Mouse (Mus musculus) embryonic stem cell, embryonic (primary cell): ENCODE results near the gene Arl11.

Source experiments
- CTCF ChIA-PET, 4 experiments: fragments of 300-600 bp in 2 of 4; fragments of 350-600 bp in 2 of 4; sonication (Branson Sonifier 250); formaldehyde crosslinking; loops; one replicate each; lab custom pipeline; 2022; ENCODE audit warnings: inconsistent platforms in 2 of 4; lab: Charles Lee
- POLR2A ChIA-PET, 4 experiments: fragments of 300-600 bp in 2 of 4; fragments of 350-600 bp in 2 of 4; sonication (Branson Sonifier 250); formaldehyde crosslinking; loops; one replicate each; lab custom pipeline; 2022; ENCODE audit warnings: antibody characterized with exemption in 4 of 4, inconsistent platforms in 1 of 4; lab: Charles Lee

Gene Arl11

DNA sequence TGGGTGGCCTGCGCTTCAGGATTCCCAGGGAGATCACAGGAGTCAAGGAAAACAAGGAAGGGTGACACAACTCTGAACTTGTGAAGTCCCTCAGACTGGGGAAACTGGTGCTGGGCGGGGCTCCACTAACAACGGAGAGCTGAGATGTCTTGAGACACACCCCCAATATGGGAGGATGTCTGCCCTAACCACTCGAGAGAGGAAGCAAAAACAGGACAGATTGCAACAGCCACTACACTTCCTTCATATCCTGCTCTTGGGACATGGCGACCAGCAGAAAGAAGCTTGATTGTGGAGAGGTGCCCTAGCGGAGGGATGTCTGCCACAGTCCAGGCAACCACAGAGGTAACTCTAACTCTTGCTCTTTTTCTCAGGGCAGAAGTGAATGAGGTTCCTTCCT, at the start of gene Arl11:
Gene Arl11 (plus strand): TSS at position 161 of the 400 bp plus-strand sequence.
- CTCF ChIA-PET = interaction anchor here in 3 of 4 experiments (0.8 to 2.5 kb wide), 3 partner anchors 15 kb away, joined by 4 to 10 read pairs (median 10); no protein-coding TSS in a partner anchor
- POLR2A ChIA-PET = interaction anchor here in 1 of 4 experiments (0.6 to 2.9 kb wide), 5 partner anchors 10 to 1010 kb away, joined by 3 to 11 read pairs (median 3); no protein-coding TSS in a partner anchor

- CTCF ChIA-PET = interaction anchor here in 2 of 4 experiments (0.5 to 1.8 kb wide), 2 partner anchors 10 to 26 kb away, joined by 5 to 6 read pairs; no protein-coding TSS in a partner anchor
These were observed 41.6 kb upstream of the Arl11 start for GRCm38 (mm10) chr14:61267908-61268475.

GRCm38 (mm10) chr14:61274414-61275198, 34.9 kb upstream of the Arl11 start:
- POLR2A ChIA-PET = interaction anchor here in 2 of 4 experiments (1.0 to 1.4 kb wide), 6 partner anchors 15 to 42 kb away, joined by 3 to 4 read pairs (median 3); partner anchors contain the start of gene Sgcg (in 1 of the 2)
- CTCF ChIA-PET = interaction anchor here in 3 of 4 experiments (0.5 to 2.1 kb wide), 7 partner anchors 20 to 325 kb away, joined by 3 to 16 read pairs (median 8); no protein-coding TSS in a partner anchor

More at GRCm38 (mm10) chr14:61267908-61268475, 41.6 kb upstream of the Arl11 start:
- POLR2A ChIA-PET = interaction anchor here in 1 of 4 experiments (2.0 kb wide), 1 partner anchor 12 kb away, joined by 4 read pairs; no protein-coding TSS in a partner anchor

DNA sequence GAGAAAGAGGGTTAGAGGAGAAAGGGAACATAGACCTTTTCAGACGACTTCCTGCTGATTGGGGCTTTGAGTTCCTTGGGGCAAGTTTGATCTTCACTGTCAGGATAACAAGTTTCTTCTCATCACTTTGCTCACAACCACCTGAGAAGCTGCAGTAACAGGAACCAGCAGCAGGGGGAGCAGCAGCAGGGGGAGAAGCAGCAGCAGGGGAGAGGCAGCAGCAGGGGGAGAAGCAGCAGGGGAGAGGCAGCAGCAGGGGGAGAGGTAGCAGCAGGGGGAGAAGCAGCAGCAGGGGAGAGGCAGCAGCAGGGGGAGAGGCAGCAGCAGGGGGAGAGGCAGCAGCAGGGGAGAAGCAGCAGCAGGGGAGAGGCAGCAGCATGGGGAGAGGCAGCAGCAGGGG, 32.3 kb upstream of the Arl11 start:
- ChIA-PET CTCF (interaction anchor here in 3 of 4 experiments (0.6 to 2.2 kb wide), 13 partner anchors 9 to 536 kb away, joined by 3 to 11 read pairs (median 5); no protein-coding TSS in a partner anchor), POLR2A (interaction anchor here in 2 of 4 experiments (0.6 to 1.4 kb wide), 2 partner anchors 12 to 442 kb away, joined by 3 read pairs; no protein-coding TSS in a partner anchor)

DNA sequence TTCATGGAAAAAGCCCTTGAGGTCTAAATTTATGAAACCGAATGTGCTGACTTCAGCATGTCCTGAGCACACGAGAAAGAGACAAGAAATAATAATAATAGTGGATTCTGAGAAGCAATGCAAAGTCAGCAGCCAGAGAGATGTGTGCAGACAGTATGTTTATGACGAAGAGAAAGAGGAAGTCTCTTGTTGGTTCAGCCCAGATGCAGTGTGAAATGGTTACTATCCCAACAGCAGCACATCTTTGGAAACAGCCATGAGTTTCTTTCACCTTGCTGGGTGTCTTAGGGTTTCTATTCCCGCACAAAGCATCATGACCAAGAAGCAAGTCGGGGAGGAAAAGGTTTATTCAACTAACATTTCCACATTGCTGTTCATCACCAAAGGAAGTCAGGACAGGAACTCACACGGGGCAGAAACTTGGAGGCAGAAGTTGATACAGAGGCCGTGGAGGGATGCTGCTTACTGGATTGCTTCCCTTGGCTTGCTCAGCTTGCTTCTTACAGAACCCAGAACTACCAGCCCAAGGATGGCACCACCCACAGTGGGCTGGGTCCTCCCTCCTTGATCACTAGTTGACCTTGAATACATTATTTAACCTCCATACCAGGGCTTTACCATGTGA, 30.8 kb upstream of the Arl11 start:
- ChIA-PET POLR2A (no interaction called here), CTCF (no interaction called here)

GRCm38 (mm10) chr14:61288606-61289286, 20.8 kb upstream of the Arl11 start:
- CTCF ChIA-PET = interaction anchor here in 1 of 4 experiments (0.7 kb wide), 1 partner anchor 145 kb away, joined by 3 read pairs; no protein-coding TSS in a partner anchor

GRCm38 (mm10) chr14:61290664-61291063, 18.9 kb upstream of the Arl11 start:
- POLR2A ChIA-PET = no interaction called here
- CTCF ChIA-PET = no interaction called here

More at GRCm38 (mm10) chr14:61288606-61289286, 20.8 kb upstream of the Arl11 start:
- POLR2A ChIA-PET = interaction anchor here in 2 of 4 experiments (0.5 to 1.0 kb wide), 4 partner anchors 12 to 337 kb away, joined by 3 to 4 read pairs (median 3); no protein-coding TSS in a partner anchor

DNA sequence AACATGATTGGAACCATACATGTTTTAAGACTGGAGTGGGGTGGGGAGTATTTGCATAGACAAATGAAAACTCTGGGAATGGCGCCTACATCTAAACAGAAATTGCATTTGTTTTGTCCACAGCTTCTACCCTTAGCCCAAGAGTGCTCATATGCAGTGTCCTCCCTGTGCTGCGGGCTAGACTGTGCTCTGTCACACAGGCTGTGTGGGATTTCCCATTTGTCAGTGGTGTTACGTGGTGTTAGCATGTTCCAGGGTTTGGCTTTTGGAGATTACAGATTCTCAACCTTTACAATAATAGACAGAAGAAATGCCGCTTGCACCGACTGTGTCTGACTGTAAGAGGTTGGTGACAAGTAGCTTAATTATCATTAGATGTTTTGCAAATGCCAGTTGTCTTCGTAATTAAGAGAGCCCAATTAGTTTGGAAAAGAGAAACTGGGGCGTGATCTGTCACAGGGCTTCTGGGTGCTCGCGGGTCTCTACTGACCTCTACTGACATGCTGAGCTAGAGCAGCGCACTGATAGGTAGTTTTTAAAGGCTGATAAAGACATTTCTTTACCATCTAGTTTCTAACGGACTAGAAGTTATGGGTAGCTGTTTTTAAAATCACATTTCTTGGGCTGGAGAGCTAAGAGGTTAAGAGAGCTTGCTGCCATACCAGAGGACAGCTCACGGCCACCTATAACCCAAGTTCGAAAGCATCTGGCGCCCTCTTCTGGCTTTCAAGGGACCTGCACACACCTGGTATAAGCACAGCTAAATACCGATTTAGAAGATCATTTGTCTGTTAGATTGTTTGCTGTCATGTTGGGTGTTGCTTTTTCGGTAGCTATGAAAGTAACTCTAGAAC, 15.4 kb upstream of the Arl11 start:
- CTCF ChIA-PET = interaction anchor here (0.6 to 4.9 kb wide), 107 partner anchors 9 to 781 kb away, joined by 3 to 74 read pairs (median 4); partner anchors contain the start of genes Sacs (in 4 of the 4), Arl11 (in 2 of the 4), Ebpl (in 1 of the 4) and Mipep (in 1 of the 4)
- POLR2A ChIA-PET = interaction anchor here in 3 of 4 experiments (0.8 to 2.3 kb wide), 7 partner anchors 17 to 475 kb away, joined by 3 to 11 read pairs (median 4); partner anchors contain the start of gene Arl11 (in 1 of the 3)

DNA sequence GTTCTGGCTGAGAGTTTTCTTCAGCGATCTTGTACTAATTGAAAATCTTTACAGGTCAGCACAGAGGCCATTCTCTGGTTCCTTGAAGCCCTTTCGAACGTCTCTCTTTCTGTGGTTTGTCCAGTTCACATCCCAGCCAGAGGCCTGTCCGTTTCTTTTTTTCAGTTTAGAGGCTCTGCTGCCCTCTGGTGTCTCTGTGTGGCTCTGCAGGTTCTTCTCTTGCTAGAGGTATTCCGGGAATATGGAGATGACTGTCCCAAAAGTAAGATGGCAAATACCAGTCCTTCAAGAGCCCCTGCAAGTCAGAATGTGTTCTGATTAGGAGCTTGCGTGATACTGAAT, 14.8 kb upstream of the Arl11 start:
- POLR2A ChIA-PET = interaction anchor here in 3 of 4 experiments (0.8 to 2.3 kb wide), 8 partner anchors 10 to 476 kb away, joined by 3 to 11 read pairs (median 4); partner anchors contain the start of gene Arl11 (in 1 of the 3)
- CTCF ChIA-PET = interaction anchor here (0.6 to 4.9 kb wide), 97 partner anchors 10 to 781 kb away, joined by 3 to 74 read pairs (median 5); partner anchors contain the start of genes Sacs (in 4 of the 4), Arl11 (in 2 of the 4), Ebpl (in 1 of the 4) and Mipep (in 1 of the 4)

DNA sequence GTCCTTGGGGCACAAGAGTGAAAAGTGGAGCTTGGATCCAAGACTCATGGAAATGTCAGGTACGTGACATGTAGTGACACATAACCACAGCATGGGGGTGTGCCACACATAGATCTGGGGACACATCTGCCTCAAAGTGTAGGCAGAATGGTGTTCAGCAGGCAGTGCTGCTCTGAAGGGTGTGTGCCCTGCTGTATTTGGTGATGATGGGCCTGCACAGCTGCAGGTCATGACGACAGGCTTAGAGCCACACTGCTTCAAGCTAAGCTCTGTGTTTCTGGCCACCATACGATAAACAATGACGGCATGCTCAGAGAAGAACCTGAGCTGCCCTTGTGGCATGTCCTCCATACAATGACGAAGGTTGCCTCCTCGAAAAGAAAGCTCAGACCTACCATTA, 9.7 kb upstream of the Arl11 start:
- POLR2A ChIA-PET = no interaction called here
- CTCF ChIA-PET = interaction anchor here in 2 of 4 experiments (0.5 to 1.8 kb wide), 3 partner anchors 17 to 189 kb away, joined by 3 to 7 read pairs (median 6); no protein-coding TSS in a partner anchor

GRCm38 (mm10) chr14:61301323-61301722, 8.2 kb upstream of the Arl11 start:
- CTCF ChIA-PET = no interaction called here
- POLR2A ChIA-PET = no interaction called here

DNA sequence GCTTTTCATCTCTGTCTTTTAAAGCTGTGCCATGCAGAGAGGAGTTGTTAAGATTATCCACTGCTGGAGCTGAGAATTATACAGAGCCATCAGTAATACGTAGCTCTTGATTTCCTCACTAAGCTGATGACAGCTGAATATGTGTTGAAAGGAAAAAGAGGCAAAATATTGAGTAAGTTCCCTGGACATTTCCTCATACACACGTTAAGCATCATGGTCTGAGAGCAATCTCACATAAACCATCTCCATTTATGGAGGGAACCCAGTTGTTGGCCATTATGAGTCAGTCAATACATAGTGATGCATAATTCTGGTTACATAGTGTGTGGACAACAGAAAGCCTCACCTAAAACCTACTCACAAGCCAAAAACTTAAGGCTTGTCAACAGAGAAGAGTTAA, 7.1 kb upstream of the Arl11 start:
- POLR2A ChIA-PET = no interaction called here

DNA sequence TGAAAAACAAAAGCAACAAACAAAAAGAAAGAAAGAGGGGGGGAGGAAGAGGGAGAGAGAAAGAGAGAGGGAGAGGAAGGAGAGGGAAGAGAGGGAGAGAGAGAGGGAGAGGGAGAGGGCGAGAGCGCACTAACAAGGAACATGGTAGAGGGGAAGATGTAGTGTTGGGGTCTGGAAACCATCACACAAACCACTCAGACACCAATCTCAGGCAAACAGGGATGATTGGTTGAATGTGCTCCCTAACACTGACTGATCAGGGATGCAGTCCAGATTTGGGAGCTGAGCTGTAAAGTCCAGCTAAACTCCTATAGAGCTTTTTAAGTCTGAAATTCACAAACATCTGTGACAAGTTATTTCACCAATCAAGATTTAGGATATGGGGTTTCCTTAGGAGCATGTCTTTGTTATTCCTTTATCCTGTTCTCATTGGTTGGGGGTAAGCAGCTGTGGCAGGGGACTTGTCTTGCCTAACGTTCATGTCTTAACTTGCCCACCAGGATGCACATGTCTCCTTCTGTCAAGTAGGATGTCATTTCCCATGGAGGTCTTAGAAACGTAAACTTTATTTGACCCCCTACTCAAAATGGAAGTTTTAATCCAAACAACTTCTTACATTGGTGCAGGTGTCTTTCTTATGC, 5.5 kb upstream of the Arl11 start:
- POLR2A ChIA-PET = interaction anchor here in 1 of 4 experiments (1.2 kb wide), 1 partner anchor 178 kb away, joined by 3 read pairs; no protein-coding TSS in a partner anchor
- CTCF ChIA-PET = interaction anchor here in 3 of 4 experiments (0.6 to 1.4 kb wide), 4 partner anchors 10 to 535 kb away, joined by 4 to 6 read pairs (median 4); no protein-coding TSS in a partner anchor

More for the DNA sequence above, 7.1 kb upstream of the Arl11 start:
- CTCF ChIA-PET = interaction anchor here in 1 of 4 experiments (0.6 kb wide), 1 partner anchor 1158 kb away, joined by 6 read pairs; no protein-coding TSS in a partner anchor

GRCm38 (mm10) chr14:61310036-61310772, 651 bp downstream of the Arl11 start:
- CTCF ChIA-PET = interaction anchor here (0.8 to 2.5 kb wide), 5 partner anchors 15 to 16 kb away, joined by 3 to 10 read pairs (median 9); no protein-coding TSS in a partner anchor
- POLR2A ChIA-PET = interaction anchor here in 2 of 4 experiments (0.6 to 2.9 kb wide), 10 partner anchors 9 to 1010 kb away, joined by 3 to 11 read pairs (median 3); partner anchors contain the start of gene Ebpl (in 1 of the 2)

DNA sequence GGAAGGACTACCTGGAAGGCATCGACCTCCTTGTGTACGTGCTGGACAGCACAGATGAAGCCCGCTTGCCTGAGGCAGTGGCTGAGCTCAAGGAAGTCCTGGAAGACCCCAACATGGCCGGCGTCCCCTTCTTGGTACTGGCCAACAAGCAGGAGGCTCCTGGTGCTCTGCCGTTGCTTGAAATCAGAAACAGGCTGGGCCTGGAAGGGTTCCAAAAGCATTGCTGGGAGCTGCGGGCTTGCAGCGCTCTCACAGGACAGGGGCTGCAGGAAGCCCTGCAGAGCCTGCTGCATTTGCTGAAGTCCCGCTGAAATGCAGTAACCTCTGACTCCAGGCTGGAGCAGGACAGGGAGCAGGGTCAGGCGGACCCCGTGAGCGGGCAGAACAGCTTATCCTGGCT, 1.4 kb downstream of the Arl11 start:
- CTCF ChIA-PET = interaction anchor here (0.6 to 2.5 kb wide), 7 partner anchors 17 to 75 kb away, joined by 3 to 10 read pairs (median 3); no protein-coding TSS in a partner anchor

More for the DNA sequence above, 1.4 kb downstream of the Arl11 start:
- POLR2A ChIA-PET = interaction anchor here in 2 of 4 experiments (0.9 to 2.9 kb wide), 6 partner anchors 12 to 336 kb away, joined by 3 to 11 read pairs (median 4); partner anchors contain the start of gene Ebpl (in 1 of the 2)
